Mouse (Mus musculus): ENCODE data around the gene Ercc2. TPM values are rescaled to one million over a fixed set of nuclear protein-coding genes. Genes with fewer than 3 reads are reported as not detected.
A peak's percentile ranks its signal among the peaks of the same experiment; 100 is the strongest.

The Ercc2 gene
- total RNA-seq (2012; rRNA removed), result 29.4 and 34.4 TPM in 2 replicates
- 10 to 100 TPM in 1 of 2 experiments, not detected in 1; 44.5 TPM for polyA plus RNA-seq (2012; ENCODE audit: insufficient read depth in 1 of 2, insufficient read length in 2 of 2, low read depth in 1 of 2, low replicate concordance in 2 of 2, missing spikeins in 1 of 2)

- no peaks in the 10 kb centered on the region for H3K9me3 ChIP-seq (replicated peaks; ENCODE audit: insufficient read depth, low read length)
- peaks cover 0 to 8% of the 10 kb centered on the region in 2 experiments; a peak in 2 of 4 replicates for H3K36me3 ChIP-seq (ENCODE audit: control insufficient read depth in 1 of 2, insufficient read depth in 2 of 2, low read length in 2 of 2)
- no peaks in the 10 kb centered on the region for H3K27me3 ChIP-seq (ENCODE audit: control insufficient read depth in 1 of 2, insufficient read depth in 2 of 2, low read length in 2 of 2)
- peaks cover 17% of the 10 kb centered on the region for H3K79me2 ChIP-seq (ENCODE audit: control insufficient read depth, insufficient read depth, low read length, poor library complexity)
- peak; percentile 99 for DNase-seq (ENCODE audit: low read depth, low spot score)
- H3K9ac ChIP-seq (ENCODE audit: control insufficient read depth, low read depth, low read length, poor library complexity, severe bottlenecking), result peak within 1 kb of the TSS; percentile 87
- H3K4me3 ChIP-seq (ENCODE audit: control insufficient read depth in 1 of 2, insufficient read depth in 1 of 2, low read depth in 2 of 2, low read length in 2 of 2), result peak within 1 kb of the TSS; percentile 92 to 93
- no peak within 1 kb of the TSS for H3K27ac ChIP-seq (ENCODE audit: control insufficient read depth, low read depth, low read length)
- TF ChIP-seq CTCF (IDR thresholded peaks at IDR 0.05 in 2 of 3, conservative IDR thresholded peaks at IDR 0.05 in 1 of 3; ENCODE audit: control insufficient read depth in 1 of 3, insufficient read depth in 1 of 3, low read depth in 2 of 3, low read length in 3 of 3, poor library complexity in 1 of 3, severe bottlenecking in 1 of 3), result no peak
- no peak for TF ChIP-seq MAFK (IDR thresholded peaks at IDR 0.05; ENCODE audit: borderline replicate concordance, low read depth, low read length)
- TF ChIP-seq TBP (IDR thresholded peaks at IDR 0.05; ENCODE audit: low read depth, low read length), result peak; percentile 78
- TF ChIP-seq RAD21 (IDR thresholded peaks at IDR 0.05; ENCODE audit: low read depth, low read length), result no peak
- no peak for TF ChIP-seq UBTF (IDR thresholded peaks at IDR 0.05; ENCODE audit: borderline replicate concordance, insufficient read depth, low read depth, low read length)
- no peak for TF ChIP-seq POLR2AphosphoS5 (IDR thresholded peaks at IDR 0.05; ENCODE audit: borderline replicate concordance, low read depth, low read length)
- 0 out of 4 replicates have a peak, but pooled peaks of 1 of the 2 experiments have one; percentile 11 for TF ChIP-seq EP300 (IDR thresholded peaks at IDR 0.05; ENCODE audit: low read depth in 1 of 2, low read length in 2 of 2)
- TF ChIP-seq POLR2AphosphoS2 (IDR thresholded peaks at IDR 0.05; ENCODE audit: low read length), result no peak; the same call in 1 of the 2 replicates
- TF ChIP-seq JUND (IDR thresholded peaks at IDR 0.05; ENCODE audit: low read depth, low read length), result no peak
- peak; percentile 87 for TF ChIP-seq MXI1 (IDR thresholded peaks at IDR 0.05; ENCODE audit: low read depth, low read length)
- TF ChIP-seq ZMIZ1 (IDR thresholded peaks at IDR 0.05; ENCODE audit: low read depth, low read length), result peak; percentile 26; the same call in 1 of the 2 replicates
- peak; percentile 94 for TF ChIP-seq HCFC1 (IDR thresholded peaks at IDR 0.05; ENCODE audit: low read depth, low read length)
- TF ChIP-seq GABPA (IDR thresholded peaks at IDR 0.05; ENCODE audit: low read depth, low read length), result no peak
- 0 out of 2 replicates have a peak, but pooled peaks have one; percentile 56 for TF ChIP-seq MYC (IDR thresholded peaks at IDR 0.05; ENCODE audit: low read depth, low read length)
- no peak for TF ChIP-seq MEF2A (IDR thresholded peaks at IDR 0.05; ENCODE audit: extremely low read depth, insufficient replicate concordance, low read depth, low read length, poor library complexity, severe bottlenecking)
- TF ChIP-seq USF1 (IDR thresholded peaks at IDR 0.05; ENCODE audit: low read depth, low read length), result peak; percentile 74
- TF ChIP-seq TCF12 (IDR thresholded peaks at IDR 0.05; ENCODE audit: low read depth, low read length), result peak; percentile 37; the same call in 1 of the 2 replicates
- TF ChIP-seq GATA1 (IDR thresholded peaks at IDR 0.05; ENCODE audit: low read depth, low read length), result no peak
- no peak for TF ChIP-seq ZNF384 (IDR thresholded peaks at IDR 0.05; ENCODE audit: low read depth, low read length)
- no peak for TF ChIP-seq RCOR1 (IDR thresholded peaks at IDR 0.05; ENCODE audit: low read depth, low read length)
- TF ChIP-seq SIN3A (IDR thresholded peaks at IDR 0.05; ENCODE audit: low read length), result peak; percentile 98
- TF ChIP-seq ZKSCAN1 (IDR thresholded peaks at IDR 0.05; ENCODE audit: low read depth, low read length), result no peak
- TF ChIP-seq NRF1 (IDR thresholded peaks at IDR 0.05; ENCODE audit: insufficient read depth, low read depth, low read length, poor library complexity, severe bottlenecking), result peak; percentile 91
- no peak for TF ChIP-seq USF2 (IDR thresholded peaks at IDR 0.05; ENCODE audit: borderline replicate concordance in 1 of 2, insufficient read depth in 1 of 2, low read depth in 1 of 2, low read length in 2 of 2)
- no peak for TF ChIP-seq BHLHE40 (IDR thresholded peaks at IDR 0.05; ENCODE audit: borderline replicate concordance, low read depth, low read length)
- peak; percentile 17; the same call in 1 of the 2 replicates for TF ChIP-seq ELF1 (IDR thresholded peaks at IDR 0.05; ENCODE audit: low read depth, low read length)
- peak; percentile 66; the same call in 1 of the 2 replicates for TF ChIP-seq NELFE (IDR thresholded peaks at IDR 0.05; ENCODE audit: low read depth, low read length)
- TF ChIP-seq MAX (IDR thresholded peaks at IDR 0.05; ENCODE audit: low read length), result peak; percentile 55; the same call in 1 of the 2 replicates
- no peak for TF ChIP-seq MYB (IDR thresholded peaks at IDR 0.05; ENCODE audit: low read depth, low read length)
- peak; percentile 62 to 74 for TF ChIP-seq POLR2A (IDR thresholded peaks at IDR 0.05; ENCODE audit: control insufficient read depth in 1 of 2, insufficient read depth in 1 of 2, low read depth in 1 of 2, low read length in 2 of 2, poor library complexity in 1 of 2)
- TF ChIP-seq MAZ (IDR thresholded peaks at IDR 0.05; ENCODE audit: low read depth, low read length), result no peak
- peaks cover 0 to 8% of the 10 kb centered on the region in 2 experiments; a peak in 3 of 4 replicates for H3K4me1 ChIP-seq (ENCODE audit: control insufficient read depth in 1 of 2, insufficient read depth in 2 of 2, low read length in 2 of 2)
These were observed at the start of gene Ercc2 for GRCm38 (mm10) chr7:19381377-19382165. Ercc2 (plus strand) TSS chr7:19382010.

All from MEL (cell line).